Mouse (Mus musculus) E14TG2a.4 (cell line): ENCODE measurements around the gene Babam1.

Experiments
- CTCF ChIP-seq: conservative IDR thresholded peaks from 2 replicates; pipeline ENCODE4 v1.5.1; 2014; ENCODE audit warnings: low read length
- NANOG ChIP-seq: IDR thresholded peaks from 2 replicates; pipeline ENCODE4 v1.6.1; 2014; ENCODE audit warnings: borderline replicate concordance, low read length, mixed read lengths
- POU5F1 ChIP-seq: IDR thresholded peaks from 2 replicates; pipeline ENCODE4 v1.6.1; 2014; ENCODE audit warnings: low read length, borderline replicate concordance

- TF ChIP-seq CTCF (no peak), NANOG (no peak), POU5F1 (no peak)
Measured at GRCm38 (mm10) chr8:71381971-71382961, 14.4 kb upstream of the Babam1 start.
